Mouse (Mus musculus): ENCODE measurements around the gene Aen.

Aen gene

GRCm38 (mm10) chr7:78953886-78954572 lies 58.4 kb downstream of the Aen start:
- no peak for DNase-seq

- DNase-seq: no peak
Measured at GRCm38 (mm10) chr7:78954619-78955018, 59.0 kb downstream of the Aen start.

GRCm38 (mm10) chr7:78955086-78955485 lies 59.4 kb downstream of the Aen start:
- no peak for DNase-seq

- no peak for DNase-seq
Measured at GRCm38 (mm10) chr7:78958499-78959073, 62.9 kb downstream of the Aen start.
